Mouse (Mus musculus) embryonic facial prominence, embryonic 14.5 days (tissue): ENCODE measurements around the gene Zpbp2. TPM values are rescaled to one million over a fixed set of nuclear protein-coding genes. Genes with fewer than 3 reads are reported as not detected.

ENCODE experiments used
- ATAC-seq: fragments of 200-750 bp; cut with Nextera tagmentation; 2 replicates; pipeline ENCODE4 v1.8.0; 2017; ENCODE audit warnings: low read depth, moderate number of reproducible peaks, moderate TSS enrichment
- DNase-seq: peaks from one replicate; pipeline ENCODE4 v3.0.0-alpha.2; 2015; ENCODE audit warnings: low spot score
- H3K27ac ChIP-seq: fragments of 300-500 bp; sonication (generic); replicated peaks from 2 replicates; pipeline ENCODE4 v1.5.1; 2014; ENCODE audit warnings: low read depth, mild to moderate bottlenecking, low read length, moderate library complexity
- H3K27me3 ChIP-seq: fragments of 300-500 bp; sonication (generic); replicated peaks from 2 replicates; pipeline ENCODE4 v1.6.1; 2014; ENCODE audit warnings: low read length; ENCODE audit not compliant: control insufficient read depth, insufficient read depth
- H3K36me3 ChIP-seq: fragments of 300-500 bp; sonication (generic); 2 replicates; pipeline ENCODE4 v1.6.1; 2014; ENCODE audit warnings: low read length, mixed read lengths; ENCODE audit not compliant: control insufficient read depth, insufficient read depth
- H3K4me1 ChIP-seq: fragments of 300-500 bp; sonication (generic); 2 replicates; pipeline ENCODE4 v1.6.1; 2014; ENCODE audit warnings: antibody characterized with exemption, low read length; ENCODE audit not compliant: control insufficient read depth, insufficient read depth
- H3K4me2 ChIP-seq: fragments of 300-500 bp; sonication (generic); 2 replicates; pipeline ENCODE4 v1.6.1; 2014; ENCODE audit warnings: low read depth, mild to moderate bottlenecking, low read length, moderate library complexity, mixed read lengths
- H3K4me3 ChIP-seq: fragments of 300-500 bp; sonication (generic); 2 replicates; pipeline ENCODE4 v1.5.1; 2014; ENCODE audit warnings: low read depth, mild to moderate bottlenecking, low read length
- H3K9ac ChIP-seq: fragments of 300-500 bp; sonication (generic); 2 replicates; pipeline ENCODE4 v1.6.1; 2014; ENCODE audit warnings: low read depth, mild to moderate bottlenecking, low read length, moderate library complexity, mixed read lengths
- H3K9me3 ChIP-seq: fragments of 300-500 bp; sonication (generic); 2 replicates; pipeline ENCODE4 v1.6.1; 2016; ENCODE audit warnings: low read length; ENCODE audit not compliant: control insufficient read depth
- WGBS: fragments of 180-500 bp; shearing (Covaris S2); extraction: QIAGEN DNeasy Blood & Tissue Kit; methylation state at CpG from one replicate; pipeline ENCODE4 v1.1.7; 2014; 5-methylcytosine and 5-hydroxymethylcytosine counted together
- polyA plus RNA-seq: library from polyadenylated mRNA; unstranded; fragments of >200 nt; fragmentation: Nextera tagmentation; extraction: Ambion mirVana; gene quantifications from 2 replicates; pipeline ENCODE4 v1.2.1, GENCODE M21; 2014

The Zpbp2 gene
- polyA plus RNA-seq, 1 experiment from 2014 or later = not detected

DNA sequence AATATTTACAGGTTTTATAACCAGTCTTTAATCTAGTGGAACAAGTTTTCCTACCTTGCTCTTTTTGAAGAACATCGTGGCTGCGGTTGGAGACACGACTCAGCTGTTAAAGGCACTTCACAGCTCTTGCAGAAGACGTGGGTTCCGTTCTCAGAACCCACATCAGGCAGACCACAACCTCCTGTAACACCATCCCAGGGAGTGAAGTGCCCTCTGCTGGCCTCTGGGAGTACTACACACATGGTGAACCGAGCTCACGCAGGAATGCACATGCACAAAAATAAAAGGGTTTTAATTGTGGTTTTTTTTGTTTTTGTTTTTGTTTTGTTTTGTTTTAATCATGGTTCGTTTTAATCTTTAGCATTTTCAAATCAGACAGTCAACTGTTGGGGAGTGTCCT, 17.4 kb downstream of the Zpbp2 start:
- Histone ChIP-seq H3K27ac (no peak overlapping the region), H3K9me3 (no peaks in the 10 kb centered on the region), H3K4me2 (no peak overlapping the region), H3K27me3 (no peaks in the 10 kb centered on the region), H3K4me1 (no peaks in the 10 kb centered on the region), H3K9ac (no peak overlapping the region), H3K4me3 (no peak overlapping the region), H3K36me3 (no peaks in the 10 kb centered on the region)
- 87% methylated on average over 8 of the region's 8 CpGs for WGBS
- DNase-seq = peak; percentile 17
- no peak for ATAC-seq

DNA sequence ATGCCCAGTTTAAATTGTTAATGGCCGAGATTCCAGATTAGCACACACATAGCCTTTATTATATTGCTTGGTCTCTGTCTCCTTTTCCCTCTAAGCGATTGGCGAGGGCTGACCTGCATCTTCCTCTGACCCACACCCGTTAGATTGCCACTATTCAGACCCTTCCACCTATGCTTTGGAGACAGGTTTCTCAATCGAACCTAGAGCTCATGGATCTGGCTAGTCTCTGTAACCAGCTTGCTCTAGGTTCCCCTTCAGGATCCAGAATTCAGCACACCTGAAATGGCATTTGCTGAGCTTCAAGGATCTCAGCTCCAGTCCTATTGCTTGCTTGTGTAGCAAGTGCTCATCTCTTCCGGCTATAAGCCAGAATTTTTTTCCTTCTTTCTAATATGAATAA, 18.6 kb downstream of the Zpbp2 start:
- no peak overlapping the region for H3K4me2 ChIP-seq
- no peaks in the 10 kb centered on the region for H3K9me3 ChIP-seq
- DNase-seq (no peak), ATAC-seq (no peak)
- no peak overlapping the region for H3K9ac ChIP-seq
- H3K27ac ChIP-seq = no peak overlapping the region
- no peak overlapping the region for H3K4me3 ChIP-seq
- 78% methylated on average over 6 of the region's 6 CpGs for WGBS
- H3K27me3 ChIP-seq = no peaks in the 10 kb centered on the region
- no peaks in the 10 kb centered on the region for H3K4me1 ChIP-seq
- no peaks in the 10 kb centered on the region for H3K36me3 ChIP-seq

- no peak overlapping the region for H3K4me2 ChIP-seq
- H3K4me3 ChIP-seq = no peak overlapping the region
- no peak overlapping the region for H3K9ac ChIP-seq
- no peaks in the 10 kb centered on the region for H3K4me1 ChIP-seq
- H3K36me3 ChIP-seq = peaks cover 18% of the 10 kb centered on the region
- DNase-seq (no peak), ATAC-seq (no peak)
- no peaks in the 10 kb centered on the region for H3K27me3 ChIP-seq
- H3K27ac ChIP-seq = no peak overlapping the region
- 70% methylated on average over 5 of the region's 5 CpGs for WGBS
- H3K9me3 ChIP-seq = no peaks in the 10 kb centered on the region
Observed at GRCm38 (mm10) chr11:98577776-98578175, 26.9 kb downstream of the Zpbp2 start.

DNA sequence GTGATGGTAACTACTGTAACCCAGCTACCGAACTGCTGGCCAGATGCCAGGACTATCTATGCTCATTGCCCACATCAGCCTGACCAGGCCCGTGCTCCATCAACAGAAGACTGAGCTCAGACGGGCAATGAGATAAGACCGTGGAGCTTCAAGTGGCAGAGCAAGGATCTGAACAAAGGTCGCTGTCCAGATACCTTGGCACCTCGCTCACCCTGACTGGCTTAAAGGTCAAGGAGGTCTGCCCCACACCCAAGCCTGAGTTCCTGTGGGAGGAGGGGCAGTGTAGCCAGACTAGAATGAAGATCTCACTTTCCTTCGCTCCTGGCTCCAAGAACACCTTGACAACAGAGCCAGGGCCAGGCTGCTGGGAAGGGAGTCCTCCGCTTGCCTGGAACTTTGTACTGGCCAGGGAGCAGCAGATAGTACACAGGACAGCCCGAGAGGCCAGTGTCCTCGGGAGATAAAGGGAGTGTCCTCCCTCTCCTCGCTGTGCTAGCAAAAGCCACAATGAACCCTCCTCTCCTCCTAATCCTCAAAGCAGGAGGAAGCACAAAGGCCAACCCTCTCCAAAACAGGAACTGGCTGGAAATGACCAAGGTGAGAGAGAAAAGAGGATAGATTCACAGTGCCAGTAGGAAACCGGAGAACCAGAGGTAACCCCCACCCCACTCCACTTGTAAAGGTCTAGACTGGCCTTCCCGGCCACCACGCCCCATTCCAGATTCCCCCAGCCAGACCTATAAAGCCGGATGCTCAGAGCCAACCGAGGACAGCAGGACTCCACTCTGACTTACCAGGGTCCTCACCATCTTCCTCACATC, 29.6 kb downstream of the Zpbp2 start:
- DNase-seq (no peak), ATAC-seq (no peak)
- Histone ChIP-seq H3K4me3 (no peak overlapping the region), H3K4me2 (no peak overlapping the region), H3K27ac (no peak overlapping the region), H3K27me3 (no peaks in the 10 kb centered on the region), H3K36me3 (peaks cover 24% of the 10 kb centered on the region), H3K9me3 (no peaks in the 10 kb centered on the region), H3K4me1 (0 out of 2 replicates have a peak, but pooled peaks cover 3% of the 10 kb centered on the region), H3K9ac (no peak overlapping the region)
- WGBS = 78% methylated on average over 16 of the region's 16 CpGs

- WGBS = 74% methylated on average over 17 of the region's 17 CpGs
- no peak overlapping the region for H3K27ac ChIP-seq
Observed at GRCm38 (mm10) chr11:98581286-98582029, 30.6 kb downstream of the Zpbp2 start.

GRCm38 (mm10) chr11:98582030-98582388, 31.1 kb downstream of the Zpbp2 start:
- DNase-seq (no peak), ATAC-seq (no peak)
- Histone ChIP-seq H3K9me3 (no peaks in the 10 kb centered on the region), H3K36me3 (peaks cover 24% of the 10 kb centered on the region), H3K27me3 (no peaks in the 10 kb centered on the region), H3K4me2 (no peak overlapping the region), H3K9ac (no peak overlapping the region), H3K4me3 (no peak overlapping the region), H3K27ac (no peak overlapping the region), H3K4me1 (peaks cover 12% of the 10 kb centered on the region; the same call in 1 of the 2 replicates)
- WGBS = 84% methylated on average over 8 of the region's 8 CpGs

More at GRCm38 (mm10) chr11:98581286-98582029, 30.6 kb downstream of the Zpbp2 start:
- H3K9me3 ChIP-seq = no peaks in the 10 kb centered on the region
- no peak overlapping the region for H3K9ac ChIP-seq
- no peak for ATAC-seq
- peaks cover 24% of the 10 kb centered on the region for H3K36me3 ChIP-seq
- H3K4me1 ChIP-seq = peaks cover 12% of the 10 kb centered on the region; the same call in 1 of the 2 replicates
- H3K27me3 ChIP-seq = no peaks in the 10 kb centered on the region
- H3K4me3 ChIP-seq = no peak overlapping the region
- H3K4me2 ChIP-seq = no peak overlapping the region
- DNase-seq = no peak

DNA sequence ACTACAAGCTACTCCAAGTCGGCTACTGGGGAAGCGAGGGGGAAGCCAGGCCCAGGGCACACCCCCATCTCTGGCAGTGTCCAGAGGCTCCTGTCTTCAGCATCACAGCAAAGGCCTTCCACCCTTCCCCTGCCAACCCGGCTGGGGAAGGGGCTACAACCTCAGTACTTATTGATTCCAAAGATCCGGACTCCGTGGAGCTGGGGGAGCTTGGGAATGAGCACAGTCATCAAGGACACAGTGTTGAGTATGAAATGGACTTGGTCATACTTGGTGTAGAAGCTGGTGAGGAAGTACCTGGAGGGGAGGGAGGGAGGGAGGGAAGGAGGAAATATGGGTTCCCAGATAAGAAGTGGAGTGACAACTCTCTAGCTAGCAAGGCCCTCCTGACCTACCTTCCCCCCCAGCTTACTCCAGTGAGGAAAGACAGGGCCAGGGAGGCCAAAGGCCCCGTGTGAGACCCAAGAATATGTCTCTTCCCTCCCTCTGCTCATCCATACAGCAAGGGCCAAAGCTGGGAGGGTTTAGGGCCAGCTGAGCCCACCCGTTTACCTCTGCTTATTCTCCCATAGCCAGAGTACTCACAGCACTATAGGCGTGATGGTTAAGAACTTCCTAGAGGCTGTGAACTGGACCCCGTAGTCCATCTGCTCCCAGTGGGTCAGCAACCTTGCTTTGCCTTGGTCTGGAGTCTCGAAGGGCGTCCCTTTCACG, 31.8 kb downstream of the Zpbp2 start:
- no peak overlapping the region for H3K4me2 ChIP-seq
- DNase-seq = no peak
- no peak for ATAC-seq
- 92% methylated on average over 12 of the region's 12 CpGs for WGBS
- H3K27ac ChIP-seq = no peak overlapping the region
- H3K4me1 ChIP-seq = peaks cover 17% of the 10 kb centered on the region
- no peak overlapping the region for H3K4me3 ChIP-seq
- H3K9ac ChIP-seq = no peak overlapping the region
- no peaks in the 10 kb centered on the region for H3K9me3 ChIP-seq
- H3K36me3 ChIP-seq = peaks cover 24% of the 10 kb centered on the region
- no peaks in the 10 kb centered on the region for H3K27me3 ChIP-seq

DNA sequence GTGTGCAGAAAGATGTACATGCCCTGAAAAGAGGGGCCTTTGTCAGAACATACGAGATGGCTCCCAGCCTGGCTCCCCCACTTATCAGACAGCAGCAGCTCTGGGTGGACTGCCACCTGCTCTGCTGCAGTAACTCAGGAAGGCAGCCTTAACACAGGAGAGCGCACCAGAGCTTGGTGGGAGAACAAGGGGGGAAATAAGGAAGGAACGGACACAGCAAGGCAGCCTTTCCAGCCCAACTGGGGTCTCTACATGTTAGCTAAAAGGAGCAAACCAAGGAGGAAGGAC, 32.3 kb downstream of the Zpbp2 start:
- Histone ChIP-seq H3K4me2 (no peak overlapping the region), H3K4me3 (no peak overlapping the region), H3K4me1 (peaks cover 22% of the 10 kb centered on the region), H3K9ac (no peak overlapping the region), H3K27ac (no peak overlapping the region), H3K27me3 (no peaks in the 10 kb centered on the region), H3K9me3 (no peaks in the 10 kb centered on the region), H3K36me3 (peaks cover 24% of the 10 kb centered on the region)
- 94% methylated on average over 3 of the region's 3 CpGs for WGBS
- no peak for ATAC-seq
- no peak for DNase-seq
